Mouse (Mus musculus): ENCODE results near the gene Rbms1. TPM values are rescaled to one million over a fixed set of nuclear protein-coding genes. Genes with fewer than 3 reads are reported as not detected.

Gene Rbms1
- polyA plus RNA-seq, 1 experiment from 2014 or later, result 117 TPM

DNA sequence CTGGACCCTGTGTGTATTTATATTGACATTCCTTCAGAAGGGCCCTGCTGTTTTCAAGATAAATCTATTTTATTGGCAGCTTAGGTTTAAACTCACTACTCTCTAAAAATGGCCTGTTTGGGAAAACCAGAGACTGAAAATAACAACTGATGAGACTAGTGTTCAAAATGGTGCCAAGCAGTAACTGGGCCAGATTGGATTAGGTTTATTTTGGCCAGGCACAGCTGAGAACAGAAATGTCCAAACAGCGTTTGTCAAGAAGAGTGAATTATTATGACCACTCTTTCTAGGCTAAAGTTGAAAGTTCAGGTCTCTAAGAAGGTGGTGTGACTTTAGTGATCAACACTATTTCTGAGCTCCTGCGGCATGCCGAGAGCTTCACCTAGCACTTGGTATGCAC, 240.0 kb downstream of the Rbms1 start:
- 78% methylated on average over 3 of the region's 3 CpGs for WGBS
- no peak for ATAC-seq (replicated peaks; ENCODE audit: low FRiP score)
- no peak overlapping the region for H3K27ac ChIP-seq

DNA sequence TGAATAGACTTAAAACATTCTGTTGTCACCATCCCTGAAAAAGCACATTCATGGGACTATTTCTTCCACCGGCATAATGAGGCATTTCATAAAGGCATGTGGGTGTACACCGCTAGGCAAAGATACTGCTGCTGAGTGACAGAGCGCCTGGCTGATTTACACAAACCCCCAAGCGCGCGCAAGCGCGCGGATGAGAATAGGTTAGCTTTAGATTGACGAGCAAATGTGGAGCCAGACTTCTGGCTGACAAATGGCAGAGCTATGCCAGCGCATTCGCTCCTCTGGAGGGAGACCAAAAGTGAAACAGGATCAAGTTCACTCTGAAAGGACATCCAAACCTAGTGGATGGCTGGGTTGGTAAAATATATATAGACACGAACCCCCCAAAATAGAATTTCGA, 240.5 kb downstream of the Rbms1 start, which contains the start of gene Itgb6:
TSS of gene Itgb6 (minus strand) at position 130 of the 400 bp plus-strand sequence.
- ATAC-seq (replicated peaks; ENCODE audit: low FRiP score), result 0 out of 2 replicates have a peak, but pooled peaks have one; percentile 18
- 71% methylated on average over 14 of the region's 14 CpGs for WGBS
- Histone ChIP-seq H3K4me3 (replicated peaks) (no peak within 1 kb of the TSS), H3K27me3 (no peaks in the 10 kb centered on the region), H3K9ac (no peak within 1 kb of the TSS), H3K27ac (no peak within 1 kb of the TSS), H3K36me3 (no peaks in the 10 kb centered on the region), H3K9me3 (replicated peaks) (no peaks in the 10 kb centered on the region), H3K4me1 (peaks cover 20% of the 10 kb centered on the region), H3K4me2 (no peak within 1 kb of the TSS)

More for the DNA sequence above, 240.0 kb downstream of the Rbms1 start:
- Histone ChIP-seq H3K36me3 (no peaks in the 10 kb centered on the region), H3K4me3 (replicated peaks) (no peak overlapping the region), H3K4me2 (no peak overlapping the region), H3K27me3 (no peaks in the 10 kb centered on the region), H3K9ac (no peak overlapping the region), H3K9me3 (replicated peaks) (no peaks in the 10 kb centered on the region), H3K4me1 (peaks cover 17% of the 10 kb centered on the region)

DNA sequence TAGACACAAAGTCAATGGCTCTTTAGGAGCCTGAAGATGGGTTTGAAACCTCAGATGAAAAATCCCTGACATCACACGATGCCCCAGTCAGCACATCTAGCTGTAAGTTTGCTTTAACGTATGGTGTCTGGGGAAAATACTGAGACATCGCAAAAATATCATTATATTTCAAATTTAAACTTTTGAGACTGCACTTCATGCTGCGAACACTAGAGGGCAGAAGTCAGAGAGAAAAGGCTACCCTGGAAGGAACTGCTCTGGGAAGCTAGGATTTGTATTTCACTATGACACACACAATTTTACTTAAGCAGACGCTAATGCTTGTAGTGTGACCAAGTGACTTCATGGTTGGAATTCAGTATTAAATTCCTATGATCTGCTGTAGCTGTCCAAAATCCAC, 242.1 kb downstream of the Rbms1 start:
- H3K4me3 ChIP-seq (replicated peaks), result no peak overlapping the region
- ATAC-seq (replicated peaks; ENCODE audit: low FRiP score), result no peak
- H3K27me3 ChIP-seq, result no peaks in the 10 kb centered on the region
- no peaks in the 10 kb centered on the region for H3K36me3 ChIP-seq
- no peak overlapping the region for H3K9ac ChIP-seq
- H3K9me3 ChIP-seq (replicated peaks), result no peaks in the 10 kb centered on the region
- H3K4me1 ChIP-seq, result peaks cover 29% of the 10 kb centered on the region
- H3K27ac ChIP-seq, result no peak overlapping the region
- H3K4me2 ChIP-seq, result no peak overlapping the region
- WGBS, result 20% methylated on average over 5 of the region's 5 CpGs

DNA sequence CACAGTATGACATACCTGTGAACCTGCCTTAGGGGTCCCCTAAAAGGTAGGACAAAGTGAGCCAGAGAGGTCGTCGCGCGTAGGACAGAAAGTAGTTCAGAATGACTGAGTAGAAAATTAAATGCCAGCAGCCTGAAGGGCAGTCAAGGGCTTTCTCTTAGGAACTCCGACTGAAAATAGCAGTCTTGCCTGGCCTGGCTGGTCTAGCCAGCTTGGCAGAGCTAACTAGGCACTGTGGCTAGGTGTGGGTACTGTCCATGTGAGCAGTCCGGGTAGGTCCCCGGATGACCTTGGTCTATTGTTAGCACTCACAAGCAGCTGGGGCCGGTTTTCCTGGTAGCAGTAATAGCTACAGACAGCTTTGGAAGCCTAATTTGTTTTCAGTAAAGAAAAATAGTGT, 242.8 kb downstream of the Rbms1 start:
- H3K9ac ChIP-seq, result no peak overlapping the region
- no peaks in the 10 kb centered on the region for H3K36me3 ChIP-seq
- no peak overlapping the region for H3K4me3 ChIP-seq (replicated peaks)
- ATAC-seq (replicated peaks; ENCODE audit: low FRiP score), result no peak
- no peaks in the 10 kb centered on the region for H3K27me3 ChIP-seq
- H3K9me3 ChIP-seq (replicated peaks), result no peaks in the 10 kb centered on the region
- peak overlapping the region; percentile 58 for H3K27ac ChIP-seq
- peaks cover 35% of the 10 kb centered on the region for H3K4me1 ChIP-seq
- 76% methylated on average over 8 of the region's 8 CpGs for WGBS
- no peak overlapping the region for H3K4me2 ChIP-seq

DNA sequence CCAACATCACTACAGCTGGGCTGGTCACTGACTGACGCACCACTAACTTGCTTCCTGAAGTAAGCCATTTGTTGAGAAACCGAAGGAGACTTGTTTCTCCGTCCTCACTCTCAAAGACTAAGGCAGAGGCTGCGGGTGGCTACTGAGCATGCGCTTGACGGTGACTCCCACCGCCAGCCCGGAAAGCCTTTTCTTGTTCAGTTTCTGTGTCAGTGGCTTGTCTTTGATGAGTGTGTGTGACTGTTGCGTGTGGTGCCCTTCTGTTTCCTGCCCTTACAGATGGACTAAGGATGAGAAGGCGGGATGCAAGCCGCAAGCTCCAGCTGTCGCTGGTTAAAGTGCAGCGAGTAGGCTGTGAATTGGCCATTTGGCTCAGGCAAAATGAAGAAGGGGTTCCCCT, 245.6 kb downstream of the Rbms1 start:
- Histone ChIP-seq H3K9ac (peak overlapping the region; percentile 3; the same call in 1 of the 2 replicates), H3K4me2 (peak overlapping the region; percentile 52), H3K9me3 (replicated peaks) (no peaks in the 10 kb centered on the region), H3K27me3 (no peaks in the 10 kb centered on the region), H3K4me1 (peaks cover 55% of the 10 kb centered on the region), H3K36me3 (no peaks in the 10 kb centered on the region), H3K27ac (peak overlapping the region; percentile 82), H3K4me3 (replicated peaks) (peak overlapping the region; percentile 23)
- 32% methylated on average over 13 of the region's 13 CpGs for WGBS
- ATAC-seq (replicated peaks; ENCODE audit: low FRiP score), result peak; percentile 4; the same call in 1 of the 2 replicates

DNA sequence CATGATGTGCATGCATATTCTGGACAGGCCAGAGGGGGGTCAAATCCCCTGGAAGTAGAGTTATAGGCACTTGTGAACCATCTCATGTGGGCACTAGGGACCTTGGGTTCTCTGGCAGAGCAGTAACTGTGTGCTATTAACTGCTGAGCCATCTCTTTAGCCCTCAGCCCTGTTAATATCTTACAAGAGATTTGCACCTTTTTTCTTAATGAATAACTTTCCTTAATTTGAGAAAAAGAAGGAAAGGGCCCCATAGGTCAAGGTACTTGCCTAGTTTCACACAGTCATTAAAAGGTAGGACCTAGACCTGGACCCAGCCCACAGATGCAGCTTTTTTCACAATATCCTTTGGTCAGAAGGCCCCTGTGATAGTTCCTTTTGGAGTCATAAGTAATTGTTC, 246.4 kb downstream of the Rbms1 start:
- no peaks in the 10 kb centered on the region for H3K9me3 ChIP-seq (replicated peaks)

DNA sequence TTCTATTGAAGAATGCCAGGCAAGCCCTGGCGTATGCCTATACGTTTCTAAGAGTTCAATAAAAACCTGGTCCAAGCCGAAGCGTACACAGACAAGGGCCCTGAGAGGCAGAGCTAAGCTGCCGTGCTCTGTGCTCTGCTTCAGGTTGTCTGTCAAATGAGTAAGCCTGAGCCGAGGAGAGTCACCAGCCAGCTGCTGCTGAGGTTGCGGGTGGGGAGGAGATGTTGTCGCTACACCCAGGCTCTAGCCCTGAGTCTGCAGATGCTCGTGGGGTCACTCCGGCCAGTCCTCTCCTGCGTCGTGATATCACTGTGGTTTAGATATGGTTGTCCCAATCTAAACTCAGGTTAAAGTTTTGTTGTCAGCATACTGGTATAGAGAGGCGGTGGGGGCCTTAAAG, 247.2 kb downstream of the Rbms1 start:
- Histone ChIP-seq H3K9me3 (replicated peaks) (no peaks in the 10 kb centered on the region), H3K9ac (no peak overlapping the region), H3K4me3 (replicated peaks) (no peak overlapping the region), H3K36me3 (no peaks in the 10 kb centered on the region), H3K4me1 (peaks cover 65% of the 10 kb centered on the region), H3K4me2 (no peak overlapping the region), H3K27me3 (no peaks in the 10 kb centered on the region), H3K27ac (peak overlapping the region; percentile 65)
- no peak for ATAC-seq (replicated peaks; ENCODE audit: low FRiP score)
- 77% methylated on average over 13 of the region's 13 CpGs for WGBS

More for the DNA sequence above, 246.4 kb downstream of the Rbms1 start:
- no peak overlapping the region for H3K4me3 ChIP-seq (replicated peaks)
- peaks cover 61% of the 10 kb centered on the region for H3K4me1 ChIP-seq
- peak overlapping the region; percentile 82 for H3K27ac ChIP-seq
- H3K36me3 ChIP-seq, result no peaks in the 10 kb centered on the region
- H3K27me3 ChIP-seq, result no peaks in the 10 kb centered on the region
- peak; percentile 63 for ATAC-seq (replicated peaks; ENCODE audit: low FRiP score)
- no peak overlapping the region for H3K9ac ChIP-seq
- H3K4me2 ChIP-seq, result no peak overlapping the region; the same call in 1 of the 2 replicates

DNA sequence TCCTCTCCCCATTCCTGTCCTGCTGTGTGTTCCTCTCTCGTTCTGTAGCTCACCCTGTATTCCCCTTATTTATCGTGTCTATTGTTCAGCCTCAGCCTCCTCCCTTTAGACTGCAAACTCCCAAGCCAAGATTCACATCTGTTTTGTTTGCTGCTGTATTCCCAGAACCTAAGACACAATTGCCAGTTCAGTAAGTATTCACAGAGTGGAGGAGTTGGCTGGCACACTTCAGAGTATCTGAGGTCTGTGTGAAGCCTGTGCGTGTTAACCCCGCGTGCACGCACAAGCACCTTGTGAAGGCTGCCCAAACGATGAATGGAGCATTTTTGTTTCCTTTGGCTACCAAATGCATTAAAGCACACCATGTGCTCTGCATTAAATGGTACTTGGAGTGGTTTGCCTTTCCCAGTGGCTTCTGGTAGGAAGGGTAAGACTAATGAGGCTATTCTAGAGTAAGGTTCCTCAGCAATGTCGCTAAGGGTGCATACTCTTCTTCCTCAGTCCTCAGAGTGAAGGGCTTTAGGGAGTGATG, 248.0 kb downstream of the Rbms1 start:
- H3K36me3 ChIP-seq, result no peaks in the 10 kb centered on the region
- H3K9me3 ChIP-seq (replicated peaks), result no peaks in the 10 kb centered on the region
- H3K4me2 ChIP-seq, result no peak overlapping the region
- no peak overlapping the region for H3K4me3 ChIP-seq (replicated peaks)
- peaks cover 59% of the 10 kb centered on the region for H3K4me1 ChIP-seq
- peak overlapping the region; percentile 68; the same call in 1 of the 2 replicates for H3K27ac ChIP-seq
- H3K9ac ChIP-seq, result 0 out of 2 replicates have a peak overlapping the region, but pooled peaks have one; percentile 5
- no peaks in the 10 kb centered on the region for H3K27me3 ChIP-seq
- ATAC-seq (replicated peaks; ENCODE audit: low FRiP score), result no peak
- 61% methylated on average over 8 of the region's 8 CpGs for WGBS

DNA sequence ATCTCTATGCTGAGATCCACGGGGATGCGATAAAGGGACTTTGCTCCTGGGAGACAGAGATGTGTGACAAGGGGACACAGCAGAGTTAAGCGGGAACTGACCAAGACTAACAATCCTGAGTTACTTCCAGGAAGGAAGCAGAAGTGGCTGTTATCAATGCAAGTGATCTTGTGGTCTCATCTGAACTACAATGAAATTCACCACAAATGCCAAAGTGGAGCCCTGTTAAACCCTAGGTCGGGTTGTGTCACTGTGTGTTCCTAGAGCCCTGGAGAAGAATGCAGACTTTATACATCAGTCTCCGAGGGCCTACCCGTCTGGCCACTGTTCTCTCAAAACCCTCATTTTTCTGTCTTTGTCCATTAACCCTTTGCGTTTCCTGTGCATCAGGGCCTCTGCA, 248.5 kb downstream of the Rbms1 start:
- Histone ChIP-seq H3K27ac (peak overlapping the region; percentile 68), H3K4me2 (no peak overlapping the region), H3K9ac (0 out of 2 replicates have a peak overlapping the region, but pooled peaks have one; percentile 5), H3K36me3 (no peaks in the 10 kb centered on the region), H3K27me3 (no peaks in the 10 kb centered on the region), H3K9me3 (replicated peaks) (no peaks in the 10 kb centered on the region), H3K4me1 (peaks cover 59% of the 10 kb centered on the region), H3K4me3 (replicated peaks) (no peak overlapping the region)
- ATAC-seq (replicated peaks; ENCODE audit: low FRiP score), result no peak
- WGBS, result 50% methylated on average over 7 of the region's 7 CpGs

DNA sequence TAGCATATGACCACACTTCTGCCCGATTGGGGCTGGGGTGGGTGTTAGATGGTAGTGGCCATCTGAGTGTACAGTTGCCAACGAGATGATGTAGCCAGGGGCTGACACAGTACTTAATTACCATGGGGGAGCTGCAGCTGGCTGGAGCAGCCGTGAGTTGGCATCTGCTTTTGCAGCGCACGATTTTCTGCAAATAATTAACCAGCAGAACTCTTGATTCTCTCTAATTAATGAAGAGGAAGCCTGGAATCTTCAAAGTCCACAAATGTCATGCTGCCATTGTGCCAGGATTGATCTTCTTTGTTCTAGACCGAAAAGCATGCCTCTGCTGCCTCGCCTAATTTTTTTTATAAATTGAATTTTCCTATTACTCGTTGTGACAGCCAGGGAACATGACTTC, 249.1 kb downstream of the Rbms1 start:
- Histone ChIP-seq H3K27ac (peak overlapping the region; percentile 68), H3K9me3 (replicated peaks) (no peaks in the 10 kb centered on the region), H3K4me2 (no peak overlapping the region), H3K36me3 (no peaks in the 10 kb centered on the region), H3K4me1 (peaks cover 57% of the 10 kb centered on the region), H3K9ac (no peak overlapping the region), H3K27me3 (no peaks in the 10 kb centered on the region), H3K4me3 (replicated peaks) (no peak overlapping the region)
- 57% methylated on average over 8 of the region's 8 CpGs for WGBS
- ATAC-seq (replicated peaks; ENCODE audit: low FRiP score), result peak; percentile 68

DNA sequence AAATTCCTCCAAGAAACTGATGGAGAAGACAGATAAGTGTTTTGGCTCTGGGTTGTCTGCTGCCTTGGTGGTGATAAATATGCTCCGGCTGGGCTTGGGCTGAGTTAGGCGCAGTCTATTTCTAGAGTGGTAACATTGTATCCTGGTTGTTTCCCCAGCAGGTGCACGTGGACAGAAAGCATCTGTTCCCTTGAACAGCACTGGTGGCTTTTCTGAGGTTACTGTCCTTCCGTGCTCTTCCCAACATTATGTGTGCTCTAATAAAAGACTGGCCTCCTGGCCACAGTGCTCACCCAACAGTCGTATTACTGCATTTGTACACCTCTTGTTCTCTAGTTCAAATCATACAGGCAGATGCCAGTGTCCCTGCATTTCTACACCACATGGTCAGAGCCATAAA, 250.1 kb downstream of the Rbms1 start:
- Histone ChIP-seq H3K27me3 (no peaks in the 10 kb centered on the region), H3K9me3 (replicated peaks) (no peaks in the 10 kb centered on the region), H3K4me1 (peaks cover 57% of the 10 kb centered on the region), H3K27ac (peak overlapping the region; percentile 56; the same call in 1 of the 2 replicates), H3K9ac (no peak overlapping the region), H3K4me3 (replicated peaks) (no peak overlapping the region), H3K36me3 (no peaks in the 10 kb centered on the region), H3K4me2 (no peak overlapping the region)
- no peak for ATAC-seq (replicated peaks; ENCODE audit: low FRiP score)
- 73% methylated on average over 5 of the region's 5 CpGs for WGBS

DNA sequence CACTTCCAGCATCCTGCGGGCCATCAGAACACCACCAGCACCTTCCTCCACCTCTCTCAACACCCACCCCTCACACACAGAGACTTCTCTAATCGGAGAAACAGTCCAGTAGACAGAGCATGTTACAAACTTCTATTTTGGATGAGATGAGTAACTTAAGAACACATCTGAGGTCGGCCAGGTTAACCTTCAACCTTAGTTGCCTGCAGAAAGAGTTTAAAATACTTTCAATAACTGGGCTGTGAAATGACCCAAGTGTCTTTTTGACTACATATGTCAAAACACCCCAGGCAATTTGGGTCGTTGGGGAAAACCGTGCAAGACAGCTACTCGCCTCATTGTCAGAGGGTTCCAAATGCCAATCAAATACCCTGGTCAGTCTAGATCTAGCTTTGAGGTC, 250.5 kb downstream of the Rbms1 start:
- H3K9ac ChIP-seq, result no peak overlapping the region
- peaks cover 53% of the 10 kb centered on the region for H3K4me1 ChIP-seq
- H3K27me3 ChIP-seq, result no peaks in the 10 kb centered on the region
- 63% methylated on average over 6 of the region's 6 CpGs for WGBS
- no peak overlapping the region for H3K4me2 ChIP-seq
- peak overlapping the region; percentile 56 for H3K27ac ChIP-seq
- H3K9me3 ChIP-seq (replicated peaks), result no peaks in the 10 kb centered on the region
- H3K4me3 ChIP-seq (replicated peaks), result no peak overlapping the region
- no peak for ATAC-seq (replicated peaks; ENCODE audit: low FRiP score)
- no peaks in the 10 kb centered on the region for H3K36me3 ChIP-seq

Data from kidney, embryonic 15.5 days (tissue).